Mouse (Mus musculus): ENCODE results near the gene Supt5.
"Not testable (repeated sequence)": the region's sequence is repeated elsewhere in the genome, so short reads cannot be mapped to it uniquely, and the experiment has no call there.

The Supt5 gene

GRCm38 (mm10) chr7:28338108-28338998, at the start of gene Supt5:
Gene Supt5, minus strand, starts transcription at chr7:28338746.
- peak; percentile 99 for DNase-seq

- DNase-seq, result not testable (repeated sequence)
Observed at GRCm38 (mm10) chr7:28387384-28387783, 48.8 kb upstream of the Supt5 start.

GRCm38 (mm10) chr7:28386877-28387276, 48.3 kb upstream of the Supt5 start:
- not testable (repeated sequence) for DNase-seq

- DNase-seq, result peak; percentile 95
Observed at GRCm38 (mm10) chr7:28386462-28386861, 47.9 kb upstream of the Supt5 start.

GRCm38 (mm10) chr7:28386007-28386406, 47.5 kb upstream of the Supt5 start:
- no peak for DNase-seq

- DNase-seq, result no peak
Observed at GRCm38 (mm10) chr7:28385196-28385595, 46.6 kb upstream of the Supt5 start.

GRCm38 (mm10) chr7:28384162-28384561, 45.6 kb upstream of the Supt5 start:
- DNase-seq, result no peak

- DNase-seq, result no peak
Observed at GRCm38 (mm10) chr7:28383606-28384005, 45.1 kb upstream of the Supt5 start.

GRCm38 (mm10) chr7:28382981-28383396, 44.4 kb upstream of the Supt5 start:
- peak; percentile 66 for DNase-seq

- no peak for DNase-seq
Observed at GRCm38 (mm10) chr7:28382347-28382951, 43.9 kb upstream of the Supt5 start.

GRCm38 (mm10) chr7:28381938-28382337, 43.4 kb upstream of the Supt5 start:
- peak; percentile 95 for DNase-seq

- peak; percentile 87 for DNase-seq
Observed at GRCm38 (mm10) chr7:28381017-28381790, 42.7 kb upstream of the Supt5 start.

GRCm38 (mm10) chr7:28380237-28381016, 41.9 kb upstream of the Supt5 start, which contains the start of gene Zfp36:
Gene Zfp36, minus strand, starts transcription at chr7:28380253.
- DNase-seq, result no peak

- peak; percentile 98 for DNase-seq
Observed at GRCm38 (mm10) chr7:28378769-28379651, 40.5 kb upstream of the Supt5 start.

- DNase-seq, result peak; percentile 83
Observed at GRCm38 (mm10) chr7:28378066-28378690, 39.6 kb upstream of the Supt5 start.

GRCm38 (mm10) chr7:28377190-28378065, 38.9 kb upstream of the Supt5 start:
- peak; percentile 61 for DNase-seq

- DNase-seq, result peak; percentile 92
Observed at GRCm38 (mm10) chr7:28376011-28376771, 37.6 kb upstream of the Supt5 start.

GRCm38 (mm10) chr7:28375176-28375921, 36.8 kb upstream of the Supt5 start:
- peak; percentile 96 for DNase-seq
